Mouse (Mus musculus): ENCODE measurements around the gene Cep164.
"Not testable (repeated sequence)": the region's sequence is repeated elsewhere in the genome, so short reads cannot be mapped to it uniquely, and the experiment has no call there.

Cep164 gene

GRCm38 (mm10) chr9:45828291-45828963 is at the start of gene Cep164:
Gene Cep164 (minus strand): TSS chr9:45828691.
- DNase-seq: peak; percentile 94

GRCm38 (mm10) chr9:45877928-45878327 is 49.4 kb upstream of the Cep164 start:
- peak; percentile 70 for DNase-seq

GRCm38 (mm10) chr9:45870265-45870664 is 41.8 kb upstream of the Cep164 start:
- no peak for DNase-seq

- DNase-seq: no peak
These were observed 40.7 kb upstream of the Cep164 start for GRCm38 (mm10) chr9:45869181-45869580.

- DNase-seq: peak; percentile 32
These were observed 33.3 kb upstream of the Cep164 start for GRCm38 (mm10) chr9:45861813-45862212.

GRCm38 (mm10) chr9:45859364-45859763 is 30.9 kb upstream of the Cep164 start:
- no peak for DNase-seq

GRCm38 (mm10) chr9:45854136-45854535 is 25.6 kb upstream of the Cep164 start:
- DNase-seq: no peak

GRCm38 (mm10) chr9:45853695-45854094 is 25.2 kb upstream of the Cep164 start:
- DNase-seq: no peak

- DNase-seq: no peak
These were observed 23.3 kb upstream of the Cep164 start for GRCm38 (mm10) chr9:45851776-45852175.

- DNase-seq: no peak
These were observed 22.8 kb upstream of the Cep164 start for GRCm38 (mm10) chr9:45851330-45851729.

- peak; percentile 29 for DNase-seq
These were observed 22.2 kb upstream of the Cep164 start for GRCm38 (mm10) chr9:45850528-45851155.

- DNase-seq: peak; percentile 21
These were observed 21.3 kb upstream of the Cep164 start for GRCm38 (mm10) chr9:45849528-45850408.

GRCm38 (mm10) chr9:45846891-45847460 is 18.5 kb upstream of the Cep164 start:
- DNase-seq: no peak

GRCm38 (mm10) chr9:45846176-45846575 is 17.7 kb upstream of the Cep164 start:
- not testable (repeated sequence) for DNase-seq

- DNase-seq: no peak
These were observed 17.1 kb upstream of the Cep164 start for GRCm38 (mm10) chr9:45845541-45845940.

GRCm38 (mm10) chr9:45843780-45844179 is 15.3 kb upstream of the Cep164 start:
- no peak for DNase-seq

GRCm38 (mm10) chr9:45843007-45843406 is 14.5 kb upstream of the Cep164 start:
- no peak for DNase-seq

GRCm38 (mm10) chr9:45841458-45841857 is 13.0 kb upstream of the Cep164 start:
- no peak for DNase-seq

GRCm38 (mm10) chr9:45840331-45840730 is 11.8 kb upstream of the Cep164 start:
- no peak for DNase-seq

GRCm38 (mm10) chr9:45839982-45840300 is 11.4 kb upstream of the Cep164 start:
- DNase-seq: no peak

- peak; percentile 41 for DNase-seq
These were observed 10.9 kb upstream of the Cep164 start for GRCm38 (mm10) chr9:45839139-45839981.

GRCm38 (mm10) chr9:45838434-45839138 is 10.1 kb upstream of the Cep164 start, which contains the start of gene Bace1:
Gene Bace1 (plus strand): TSS chr9:45838580.
- peak; percentile 92 for DNase-seq

All from kidney, postnatal 14 days (tissue).